Mouse (Mus musculus): ENCODE data around the gene Dgki. TPM values are rescaled to one million over a fixed set of nuclear protein-coding genes. Genes with fewer than 3 reads are reported as not detected.

The Dgki gene
- polyA plus RNA-seq, 1 experiment: 2.0 TPM

DNA sequence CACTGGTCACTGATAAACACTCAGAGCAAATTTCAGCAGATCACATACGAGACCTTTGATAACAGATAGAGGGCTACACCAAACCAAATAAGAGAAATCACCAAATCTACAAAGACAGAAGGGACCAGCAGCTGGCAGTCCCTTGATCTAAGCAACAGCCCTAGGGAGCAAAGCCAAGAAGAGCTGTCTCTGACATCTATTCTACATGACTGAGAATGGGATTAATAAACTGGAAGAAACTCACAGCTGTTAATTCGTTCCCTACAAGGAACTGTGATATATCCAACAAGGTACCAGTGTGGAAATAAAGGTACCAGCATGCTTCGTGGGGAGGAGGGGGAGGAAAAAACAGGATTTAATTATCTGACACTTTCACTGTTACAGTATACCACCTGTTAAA, 349.3 kb downstream of the Dgki start:
- no peaks in the 10 kb centered on the region for H3K27me3 ChIP-seq (ENCODE audit: control insufficient read depth, insufficient read depth, low read length, poor library complexity, severe bottlenecking)
- no peak overlapping the region for H3K4me3 ChIP-seq (ENCODE audit: low read depth, low read length)
- no peak overlapping the region for H3K9ac ChIP-seq (ENCODE audit: low read depth, poor library complexity, severe bottlenecking)
- no peaks in the 10 kb centered on the region for H3K9me3 ChIP-seq (replicated peaks; ENCODE audit: control insufficient read depth, insufficient read depth, low read length, poor library complexity, severe bottlenecking)
- no peak for TF ChIP-seq EP300 (IDR thresholded peaks at IDR 0.05; ENCODE audit: insufficient read depth, low read depth, low read length)
- no peaks in the 10 kb centered on the region for H3K36me3 ChIP-seq (ENCODE audit: control insufficient read depth, insufficient read depth, low read length, poor library complexity, severe bottlenecking)
- no peak overlapping the region for H3K27ac ChIP-seq (ENCODE audit: insufficient read depth, low read length)
- H3K4me1 ChIP-seq (ENCODE audit: control insufficient read depth, insufficient read depth, low read length): no peaks in the 10 kb centered on the region

DNA sequence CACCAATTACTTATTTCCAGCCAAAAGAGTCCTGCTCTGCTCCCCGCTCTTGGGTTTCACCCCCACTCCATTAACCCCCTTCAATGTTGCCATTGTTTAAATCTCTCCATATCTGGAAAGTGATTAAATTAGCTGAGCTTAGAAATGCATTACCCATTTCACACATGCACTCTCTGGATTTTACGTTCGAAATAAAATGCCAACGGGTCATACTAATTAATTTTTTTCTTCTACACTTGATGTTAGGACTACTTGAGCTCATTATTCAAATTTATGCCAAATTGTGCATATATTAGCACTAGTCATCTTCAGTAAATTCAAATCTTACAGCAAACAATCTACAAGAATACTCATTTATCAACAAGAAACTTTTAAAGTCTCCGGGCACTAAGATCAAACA, 352.1 kb downstream of the Dgki start:
- Histone ChIP-seq H3K27ac (ENCODE audit: insufficient read depth, low read length) (no peak overlapping the region), H3K9ac (ENCODE audit: low read depth, poor library complexity, severe bottlenecking) (no peak overlapping the region), H3K36me3 (ENCODE audit: control insufficient read depth, insufficient read depth, low read length, poor library complexity, severe bottlenecking) (no peaks in the 10 kb centered on the region), H3K9me3 (replicated peaks; ENCODE audit: control insufficient read depth, insufficient read depth, low read length, poor library complexity, severe bottlenecking) (no peaks in the 10 kb centered on the region), H3K4me1 (ENCODE audit: control insufficient read depth, insufficient read depth, low read length) (no peaks in the 10 kb centered on the region), H3K27me3 (ENCODE audit: control insufficient read depth, insufficient read depth, low read length, poor library complexity, severe bottlenecking) (no peaks in the 10 kb centered on the region), H3K4me3 (ENCODE audit: low read depth, low read length) (no peak overlapping the region)
- TF ChIP-seq CTCF (IDR thresholded peaks at IDR 0.05; ENCODE audit: low read depth, low read length) (no peak), EP300 (IDR thresholded peaks at IDR 0.05; ENCODE audit: insufficient read depth, low read depth, low read length) (no peak), POLR2A (IDR thresholded peaks at IDR 0.05; ENCODE audit: insufficient read depth, low read length) (no peak)

DNA sequence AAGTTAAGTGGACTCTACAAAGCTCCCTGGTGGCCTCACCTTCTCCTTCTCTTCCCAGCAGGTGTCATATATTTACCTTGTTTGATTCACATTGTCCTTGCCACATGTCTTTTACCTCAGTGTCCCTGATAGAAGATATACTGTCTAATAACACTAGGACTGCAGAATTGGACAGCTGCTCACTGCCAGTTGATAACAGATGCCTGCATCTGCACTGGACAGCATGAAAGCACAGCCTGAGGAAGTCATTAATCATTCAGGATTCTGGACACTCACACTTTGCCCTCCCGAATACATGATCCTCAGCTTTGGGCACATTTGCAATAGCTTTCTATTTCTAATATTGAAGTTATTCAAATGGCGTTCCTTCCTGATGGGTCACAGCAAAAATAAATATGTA, 362.5 kb downstream of the Dgki start:
- no peak overlapping the region for H3K27ac ChIP-seq (ENCODE audit: insufficient read depth, low read length)
- no peaks in the 10 kb centered on the region for H3K9me3 ChIP-seq (replicated peaks; ENCODE audit: control insufficient read depth, insufficient read depth, low read length, poor library complexity, severe bottlenecking)
- no peak overlapping the region for H3K9ac ChIP-seq (ENCODE audit: low read depth, poor library complexity, severe bottlenecking)
- no peak for TF ChIP-seq POLR2A (IDR thresholded peaks at IDR 0.05; ENCODE audit: insufficient read depth, low read length)
- no peak for TF ChIP-seq EP300 (IDR thresholded peaks at IDR 0.05; ENCODE audit: insufficient read depth, low read depth, low read length)
- no peak for TF ChIP-seq CTCF (IDR thresholded peaks at IDR 0.05; ENCODE audit: low read depth, low read length)
- H3K27me3 ChIP-seq (ENCODE audit: control insufficient read depth, insufficient read depth, low read length, poor library complexity, severe bottlenecking): no peaks in the 10 kb centered on the region
- no peaks in the 10 kb centered on the region for H3K4me1 ChIP-seq (ENCODE audit: control insufficient read depth, insufficient read depth, low read length)
- H3K4me3 ChIP-seq (ENCODE audit: low read depth, low read length): no peak overlapping the region
- no peaks in the 10 kb centered on the region for H3K36me3 ChIP-seq (ENCODE audit: control insufficient read depth, insufficient read depth, low read length, poor library complexity, severe bottlenecking)

DNA sequence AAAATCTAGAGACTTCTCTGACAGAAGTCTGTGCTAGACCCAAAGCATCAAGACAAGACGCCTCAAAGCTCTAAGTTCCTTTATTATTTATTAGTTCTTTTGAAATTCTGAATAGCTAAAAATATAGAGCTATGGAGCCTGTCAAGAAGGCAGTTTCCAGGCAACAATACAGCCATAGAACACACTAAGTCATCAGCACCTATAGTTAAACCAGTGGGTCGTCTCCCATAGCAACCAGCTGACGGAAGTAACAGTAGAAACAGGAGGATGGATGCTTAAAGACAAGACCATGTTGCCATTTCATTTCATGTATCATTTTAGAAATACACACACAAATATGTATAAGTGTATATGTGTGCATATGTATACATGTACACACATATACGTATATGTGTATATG, 363.2 kb downstream of the Dgki start:
- H3K27me3 ChIP-seq (ENCODE audit: control insufficient read depth, insufficient read depth, low read length, poor library complexity, severe bottlenecking): no peaks in the 10 kb centered on the region
- H3K9me3 ChIP-seq (replicated peaks; ENCODE audit: control insufficient read depth, insufficient read depth, low read length, poor library complexity, severe bottlenecking): no peaks in the 10 kb centered on the region
- no peaks in the 10 kb centered on the region for H3K4me1 ChIP-seq (ENCODE audit: control insufficient read depth, insufficient read depth, low read length)
- no peak overlapping the region for H3K9ac ChIP-seq (ENCODE audit: low read depth, poor library complexity, severe bottlenecking)
- TF ChIP-seq POLR2A (IDR thresholded peaks at IDR 0.05; ENCODE audit: insufficient read depth, low read length) (no peak), EP300 (IDR thresholded peaks at IDR 0.05; ENCODE audit: insufficient read depth, low read depth, low read length) (no peak), CTCF (IDR thresholded peaks at IDR 0.05; ENCODE audit: low read depth, low read length) (no peak)
- no peaks in the 10 kb centered on the region for H3K36me3 ChIP-seq (ENCODE audit: control insufficient read depth, insufficient read depth, low read length, poor library complexity, severe bottlenecking)
- no peak overlapping the region for H3K27ac ChIP-seq (ENCODE audit: insufficient read depth, low read length)
- no peak overlapping the region for H3K4me3 ChIP-seq (ENCODE audit: low read depth, low read length)

DNA sequence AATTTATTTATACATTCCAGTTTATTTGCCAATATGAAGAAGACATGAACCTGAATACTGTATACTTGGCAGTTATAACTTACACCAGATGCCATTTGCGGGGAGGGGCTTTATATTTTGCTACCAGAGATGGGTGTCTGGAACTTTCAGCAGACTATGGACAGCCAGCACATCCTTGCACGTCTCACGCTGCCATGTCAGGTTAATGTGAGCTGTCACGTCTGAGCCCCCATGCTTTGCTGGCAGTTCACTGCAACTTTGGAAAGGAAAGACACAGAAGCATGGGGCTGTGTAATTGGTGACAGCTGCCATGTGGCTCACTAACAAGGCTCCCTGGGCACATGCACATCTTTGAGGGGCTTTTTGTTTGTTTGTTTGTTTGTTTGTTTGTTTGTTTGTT, 368.5 kb downstream of the Dgki start:
- TF ChIP-seq POLR2A (IDR thresholded peaks at IDR 0.05; ENCODE audit: insufficient read depth, low read length) (no peak), CTCF (IDR thresholded peaks at IDR 0.05; ENCODE audit: low read depth, low read length) (no peak), EP300 (IDR thresholded peaks at IDR 0.05; ENCODE audit: insufficient read depth, low read depth, low read length) (no peak)
- no peak overlapping the region for H3K27ac ChIP-seq (ENCODE audit: insufficient read depth, low read length)
- no peaks in the 10 kb centered on the region for H3K36me3 ChIP-seq (ENCODE audit: control insufficient read depth, insufficient read depth, low read length, poor library complexity, severe bottlenecking)

DNA sequence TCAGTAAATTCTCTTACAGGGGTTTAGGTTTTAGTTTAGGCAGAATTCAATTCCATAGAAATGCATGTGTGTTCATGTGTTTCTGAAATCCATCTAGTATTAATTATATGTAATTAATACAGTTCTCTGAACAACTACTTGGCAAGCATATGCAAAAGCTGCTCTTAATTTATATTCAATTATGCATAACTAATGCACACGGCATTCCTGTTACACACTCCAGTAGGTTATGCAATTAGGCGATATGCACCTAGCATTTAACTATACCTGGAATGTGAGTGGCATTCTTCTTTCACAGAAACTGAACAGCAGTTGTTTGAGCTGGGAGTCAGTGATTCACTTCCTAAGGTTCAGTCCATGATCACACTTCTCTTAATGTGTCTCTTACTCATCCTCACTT, 370.2 kb downstream of the Dgki start:
- Histone ChIP-seq H3K9ac (ENCODE audit: low read depth, poor library complexity, severe bottlenecking) (no peak overlapping the region), H3K27me3 (ENCODE audit: control insufficient read depth, insufficient read depth, low read length, poor library complexity, severe bottlenecking) (no peaks in the 10 kb centered on the region), H3K36me3 (ENCODE audit: control insufficient read depth, insufficient read depth, low read length, poor library complexity, severe bottlenecking) (no peaks in the 10 kb centered on the region), H3K4me3 (ENCODE audit: low read depth, low read length) (no peak overlapping the region), H3K9me3 (replicated peaks; ENCODE audit: control insufficient read depth, insufficient read depth, low read length, poor library complexity, severe bottlenecking) (no peaks in the 10 kb centered on the region), H3K27ac (ENCODE audit: insufficient read depth, low read length) (no peak overlapping the region), H3K4me1 (ENCODE audit: control insufficient read depth, insufficient read depth, low read length) (no peaks in the 10 kb centered on the region)
- TF ChIP-seq CTCF (IDR thresholded peaks at IDR 0.05; ENCODE audit: low read depth, low read length) (no peak), POLR2A (IDR thresholded peaks at IDR 0.05; ENCODE audit: insufficient read depth, low read length) (no peak), EP300 (IDR thresholded peaks at IDR 0.05; ENCODE audit: insufficient read depth, low read depth, low read length) (no peak)

More for the DNA sequence above, 368.5 kb downstream of the Dgki start:
- Histone ChIP-seq H3K9me3 (replicated peaks; ENCODE audit: control insufficient read depth, insufficient read depth, low read length, poor library complexity, severe bottlenecking) (no peaks in the 10 kb centered on the region), H3K27me3 (ENCODE audit: control insufficient read depth, insufficient read depth, low read length, poor library complexity, severe bottlenecking) (no peaks in the 10 kb centered on the region), H3K4me3 (ENCODE audit: low read depth, low read length) (no peak overlapping the region), H3K9ac (ENCODE audit: low read depth, poor library complexity, severe bottlenecking) (no peak overlapping the region), H3K4me1 (ENCODE audit: control insufficient read depth, insufficient read depth, low read length) (no peaks in the 10 kb centered on the region)
